Mouse (Mus musculus): ENCODE results near the gene 1700001P01Rik. TPM values are rescaled to one million over a fixed set of nuclear protein-coding genes. Genes with fewer than 3 reads are reported as not detected.

Gene 1700001P01Rik
- polyA plus RNA-seq, 1 experiment from 2014 or later, result 0.83 TPM

GRCm38 (mm10) chr11:97781832-97782563 is 6.3 kb upstream of the 1700001P01Rik start, which contains the start of gene Rpl23:
Gene Rpl23 (minus strand): TSS chr11:97782437.
- Histone ChIP-seq H3K9ac (peak within 1 kb of the TSS; percentile 100), H3K27ac (peak within 1 kb of the TSS; percentile 92), H3K27me3 (no peaks in the 10 kb centered on the region), H3K9me3 (no peaks in the 10 kb centered on the region), H3K4me2 (replicated peaks) (peak within 1 kb of the TSS; percentile 80), H3K36me3 (peaks cover 42% of the 10 kb centered on the region), H3K4me3 (peak within 1 kb of the TSS; percentile 96), H3K4me1 (peaks cover 22% of the 10 kb centered on the region)
- ATAC-seq (ENCODE audit: low FRiP score, low read depth), result peak; percentile 95
- WGBS, result under 1% methylated on average over 67 of the region's 67 CpGs

- peak overlapping the region; percentile 100 for H3K9ac ChIP-seq
- H3K27ac ChIP-seq, result peak overlapping the region; percentile 92
- H3K4me2 ChIP-seq (replicated peaks), result peak overlapping the region; percentile 80
- peaks cover 47% of the 10 kb centered on the region for H3K36me3 ChIP-seq
- ATAC-seq (ENCODE audit: low FRiP score, low read depth), result no peak
- WGBS, result 1% methylated on average over 11 of the region's 11 CpGs
- H3K4me1 ChIP-seq, result peaks cover 22% of the 10 kb centered on the region
- H3K27me3 ChIP-seq, result no peaks in the 10 kb centered on the region
- H3K9me3 ChIP-seq, result no peaks in the 10 kb centered on the region
- peak overlapping the region; percentile 96 for H3K4me3 ChIP-seq
Observed at GRCm38 (mm10) chr11:97781478-97781831, 5.7 kb upstream of the 1700001P01Rik start.

GRCm38 (mm10) chr11:97779968-97780701 is 4.4 kb upstream of the 1700001P01Rik start:
- Histone ChIP-seq H3K27me3 (no peaks in the 10 kb centered on the region), H3K4me2 (replicated peaks) (peak overlapping the region; percentile 80), H3K4me3 (peak overlapping the region; percentile 96), H3K9ac (peak overlapping the region; percentile 100), H3K27ac (no peak overlapping the region), H3K36me3 (peaks cover 60% of the 10 kb centered on the region), H3K9me3 (no peaks in the 10 kb centered on the region), H3K4me1 (peaks cover 22% of the 10 kb centered on the region)
- ATAC-seq (ENCODE audit: low FRiP score, low read depth), result no peak
- 81% methylated on average over 2 of the region's 2 CpGs for WGBS

GRCm38 (mm10) chr11:97778918-97779317 is 3.2 kb upstream of the 1700001P01Rik start:
- Histone ChIP-seq H3K27me3 (no peaks in the 10 kb centered on the region), H3K9me3 (no peaks in the 10 kb centered on the region), H3K4me3 (no peak overlapping the region), H3K4me1 (peaks cover 22% of the 10 kb centered on the region), H3K4me2 (replicated peaks) (no peak overlapping the region), H3K27ac (no peak overlapping the region), H3K36me3 (peaks cover 60% of the 10 kb centered on the region), H3K9ac (no peak overlapping the region)
- ATAC-seq (ENCODE audit: low FRiP score, low read depth), result no peak
- 93% methylated on average over 1 of the region's 1 CpGs for WGBS

GRCm38 (mm10) chr11:97777129-97777529 is 1.4 kb upstream of the 1700001P01Rik start:
- H3K4me1 ChIP-seq, result peaks cover 15% of the 10 kb centered on the region
- no peak overlapping the region for H3K4me2 ChIP-seq (replicated peaks)
- 41% methylated on average over 2 of the region's 2 CpGs for WGBS
- H3K9me3 ChIP-seq, result no peaks in the 10 kb centered on the region
- no peak overlapping the region for H3K9ac ChIP-seq
- ATAC-seq (ENCODE audit: low FRiP score, low read depth), result peak; percentile 48
- H3K27me3 ChIP-seq, result no peaks in the 10 kb centered on the region
- no peak overlapping the region for H3K4me3 ChIP-seq
- H3K27ac ChIP-seq, result no peak overlapping the region
- peaks cover 60% of the 10 kb centered on the region for H3K36me3 ChIP-seq

GRCm38 (mm10) chr11:97776497-97777128 is 895 bp upstream of the 1700001P01Rik start:
- Histone ChIP-seq H3K9ac (no peak overlapping the region), H3K27me3 (no peaks in the 10 kb centered on the region), H3K4me1 (peaks cover 15% of the 10 kb centered on the region), H3K9me3 (no peaks in the 10 kb centered on the region), H3K4me2 (replicated peaks) (no peak overlapping the region), H3K36me3 (peaks cover 60% of the 10 kb centered on the region), H3K27ac (no peak overlapping the region), H3K4me3 (no peak overlapping the region)
- ATAC-seq (ENCODE audit: low FRiP score, low read depth), result peak; percentile 58
- whole genome bisulfite sequencing, result 64% methylated on average over 5 of the region's 5 CpGs

GRCm38 (mm10) chr11:97775186-97775585 is 532 bp downstream of the 1700001P01Rik start:
- WGBS, result 78% methylated on average over 13 of the region's 13 CpGs
- Histone ChIP-seq H3K27ac (no peak overlapping the region), H3K4me1 (peaks cover 4% of the 10 kb centered on the region), H3K9ac (no peak overlapping the region), H3K27me3 (no peaks in the 10 kb centered on the region), H3K9me3 (no peaks in the 10 kb centered on the region), H3K36me3 (peaks cover 49% of the 10 kb centered on the region), H3K4me3 (no peak overlapping the region), H3K4me2 (replicated peaks) (no peak overlapping the region)
- no peak for ATAC-seq (ENCODE audit: low FRiP score, low read depth)

GRCm38 (mm10) chr11:97771410-97771809 is 4.3 kb downstream of the 1700001P01Rik start:
- WGBS, result 74% methylated on average over 14 of the region's 14 CpGs
- ATAC-seq (ENCODE audit: low FRiP score, low read depth), result no peak

GRCm38 (mm10) chr11:97769704-97770103 is 6.0 kb downstream of the 1700001P01Rik start:
- Histone ChIP-seq H3K4me3 (no peak overlapping the region), H3K36me3 (no peaks in the 10 kb centered on the region), H3K27ac (no peak overlapping the region), H3K9ac (no peak overlapping the region), H3K4me2 (replicated peaks) (no peak overlapping the region), H3K9me3 (no peaks in the 10 kb centered on the region), H3K27me3 (no peaks in the 10 kb centered on the region), H3K4me1 (peaks cover 13% of the 10 kb centered on the region)
- no peak for ATAC-seq (ENCODE audit: low FRiP score, low read depth)
- 33% methylated on average over 2 of the region's 2 CpGs for WGBS

More at GRCm38 (mm10) chr11:97771410-97771809, 4.3 kb downstream of the 1700001P01Rik start:
- peaks cover 12% of the 10 kb centered on the region for H3K36me3 ChIP-seq
- H3K4me3 ChIP-seq, result no peak overlapping the region
- H3K4me1 ChIP-seq, result no peaks in the 10 kb centered on the region
- no peaks in the 10 kb centered on the region for H3K9me3 ChIP-seq
- H3K27me3 ChIP-seq, result no peaks in the 10 kb centered on the region
- H3K27ac ChIP-seq, result no peak overlapping the region
- H3K9ac ChIP-seq, result no peak overlapping the region
- H3K4me2 ChIP-seq (replicated peaks), result no peak overlapping the region

GRCm38 (mm10) chr11:97766154-97766881 is 9.4 kb downstream of the 1700001P01Rik start, which contains the start of gene Cwc25:
Gene Cwc25 (minus strand): TSS chr11:97766556.
- ATAC-seq (ENCODE audit: low FRiP score, low read depth), result peak; percentile 93
- peak within 1 kb of the TSS; percentile 92 for H3K27ac ChIP-seq
- H3K4me1 ChIP-seq, result peaks cover 19% of the 10 kb centered on the region
- peaks cover 31% of the 10 kb centered on the region for H3K36me3 ChIP-seq
- H3K27me3 ChIP-seq, result no peaks in the 10 kb centered on the region
- WGBS, result under 1% methylated on average over 38 of the region's 38 CpGs
- H3K9me3 ChIP-seq, result 0 out of 2 replicates have a peak, but pooled peaks cover 3% of the 10 kb centered on the region
- peak within 1 kb of the TSS; percentile 88 for H3K4me3 ChIP-seq
- H3K9ac ChIP-seq, result peak within 1 kb of the TSS; percentile 90
- peak within 1 kb of the TSS; percentile 89 for H3K4me2 ChIP-seq (replicated peaks)

- H3K4me3 ChIP-seq, result no peak overlapping the region
- no peak for ATAC-seq (ENCODE audit: low FRiP score, low read depth)
- 0 out of 2 replicates have a peak, but pooled peaks cover 3% of the 10 kb centered on the region for H3K9me3 ChIP-seq
- peaks cover 72% of the 10 kb centered on the region for H3K36me3 ChIP-seq
- H3K4me1 ChIP-seq, result peaks cover 19% of the 10 kb centered on the region
- H3K9ac ChIP-seq, result no peak overlapping the region
- H3K27ac ChIP-seq, result no peak overlapping the region
- no peak overlapping the region for H3K4me2 ChIP-seq (replicated peaks)
- H3K27me3 ChIP-seq, result no peaks in the 10 kb centered on the region
Observed at GRCm38 (mm10) chr11:97761638-97762037, 14.1 kb downstream of the 1700001P01Rik start.

Data from limb, embryonic 13.5 days (tissue).